Mouse (Mus musculus) forebrain, embryonic 10.5 days (tissue): Measurements from ENCODE around the gene Taf5. TPM values are rescaled to one million over a fixed set of nuclear protein-coding genes. Genes with fewer than 3 reads are reported as not detected.

Experiments used
- DNase-seq: peaks from one replicate; pipeline ENCODE4 v3.0.0-alpha.2; 2017; ENCODE audit warnings: low spot score; ENCODE audit errors: extremely low spot score
- H3K27ac ChIP-seq: fragments of 300-500 bp; sonication (generic); 2 replicates; pipeline ENCODE4 v1.5.1; 2016; ENCODE audit warnings: mild to moderate bottlenecking
- H3K27me3 ChIP-seq: fragments of 300-500 bp; sonication (generic); 2 replicates; pipeline ENCODE4 v1.6.1; 2016; ENCODE audit warnings: mild to moderate bottlenecking; ENCODE audit not compliant: poor library complexity, severe bottlenecking
- H3K36me3 ChIP-seq: fragments of 300-500 bp; sonication (generic); replicated peaks from 2 replicates; pipeline ENCODE4 v1.6.1; 2016; ENCODE audit warnings: mild to moderate bottlenecking, moderate library complexity
- H3K4me1 ChIP-seq: fragments of 300-500 bp; sonication (generic); 2 replicates; pipeline ENCODE4 v1.6.1; 2016
- H3K4me3 ChIP-seq: fragments of 300-500 bp; sonication (generic); 2 replicates; pipeline ENCODE4 v1.5.1; 2016; ENCODE audit warnings: mild to moderate bottlenecking, moderate library complexity
- H3K9me3 ChIP-seq: fragments of 300-500 bp; sonication (generic); 2 replicates; pipeline ENCODE4 v1.6.1; 2016; ENCODE audit warnings: mild to moderate bottlenecking, moderate library complexity
- WGBS: fragments of 180-500 bp; shearing (Covaris S2); methylation state at CpG from one replicate; pipeline ENCODE4 v1.1.7; 2016; 5-methylcytosine and 5-hydroxymethylcytosine counted together
- polyA plus RNA-seq: library from polyadenylated mRNA; unstranded; fragments of >200 nt; fragmentation: Nextera tagmentation; extraction: Ambion mirVana; gene quantifications from 2 replicates; pipeline ENCODE4 v1.2.1, GENCODE M21; 2016

Gene Taf5
- polyA plus RNA-seq, 1 experiment from 2014 or later, result 7.4 TPM

DNA sequence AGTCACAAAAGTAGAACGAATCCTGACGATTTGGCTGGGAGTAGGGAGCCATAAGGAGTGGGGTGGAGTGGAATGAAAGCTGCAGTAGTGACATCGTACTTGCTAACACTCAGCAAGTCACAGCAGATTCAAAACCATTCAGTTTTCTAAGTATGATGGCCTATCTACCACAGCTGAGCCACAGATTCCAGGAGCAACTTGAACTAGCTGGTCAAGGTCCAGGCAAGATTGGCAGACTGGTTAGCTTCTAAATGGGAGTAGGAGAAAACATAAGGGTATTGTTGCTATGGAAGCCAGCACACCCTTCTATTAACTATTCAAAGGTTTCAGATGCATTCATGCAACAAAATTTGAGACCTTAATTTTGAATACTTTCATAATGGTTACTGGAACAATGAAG is 20.7 kb downstream of the Taf5 start:
- DNase-seq, result no peak
- no peaks in the 10 kb centered on the region for H3K9me3 ChIP-seq
- H3K27me3 ChIP-seq, result no peaks in the 10 kb centered on the region
- H3K4me3 ChIP-seq, result no peak overlapping the region
- H3K4me1 ChIP-seq, result peaks cover 29% of the 10 kb centered on the region
- 93% methylated on average over 3 of the region's 3 CpGs for WGBS
- no peak overlapping the region for H3K27ac ChIP-seq
- H3K36me3 ChIP-seq, result peaks cover 59% of the 10 kb centered on the region

DNA sequence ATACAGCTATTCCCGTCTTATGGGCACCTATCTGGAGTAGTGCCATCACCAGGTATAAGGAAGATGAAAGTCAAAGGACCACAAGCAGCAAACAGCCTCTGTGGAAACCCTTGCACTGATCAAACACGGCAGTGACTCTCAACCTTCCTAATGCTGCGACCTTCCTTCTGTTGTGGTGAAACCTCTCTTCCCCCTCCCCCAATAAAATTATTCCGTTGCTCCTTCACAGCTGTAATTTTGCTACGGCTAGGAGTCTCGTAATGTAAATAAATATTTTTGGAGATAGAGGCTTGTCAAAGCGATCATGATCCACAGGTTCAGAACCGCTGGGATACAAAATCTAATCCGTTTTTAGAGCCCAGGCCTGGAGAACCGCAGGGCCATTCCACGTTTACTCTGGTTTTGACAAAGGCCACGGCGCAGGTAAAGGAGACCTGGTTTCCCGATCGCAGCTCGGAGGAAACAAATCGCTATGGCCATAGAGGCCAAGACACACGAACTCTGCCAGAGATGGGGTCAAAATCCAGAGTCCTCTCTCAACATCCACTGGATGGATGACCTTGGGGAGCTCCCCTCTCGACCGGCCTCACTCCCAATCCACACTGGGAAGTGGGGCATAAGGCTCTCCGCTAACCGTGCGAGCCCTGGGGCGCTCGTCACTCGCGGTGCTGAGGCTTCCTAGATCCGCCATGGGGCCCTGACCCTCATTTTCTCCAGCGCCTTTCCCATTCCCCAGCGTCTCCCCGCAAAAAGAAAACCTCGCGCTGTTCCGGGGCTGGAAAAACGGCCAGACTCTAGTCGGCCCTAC is 22.4 kb downstream of the Taf5 start:
- no peak for DNase-seq
- Histone ChIP-seq H3K4me1 (peaks cover 29% of the 10 kb centered on the region), H3K9me3 (no peaks in the 10 kb centered on the region), H3K27me3 (no peaks in the 10 kb centered on the region), H3K36me3 (peaks cover 59% of the 10 kb centered on the region), H3K4me3 (peak overlapping the region; percentile 89), H3K27ac (peak overlapping the region; percentile 91)
- whole genome bisulfite sequencing, result 3% methylated on average over 36 of the region's 36 CpGs

DNA sequence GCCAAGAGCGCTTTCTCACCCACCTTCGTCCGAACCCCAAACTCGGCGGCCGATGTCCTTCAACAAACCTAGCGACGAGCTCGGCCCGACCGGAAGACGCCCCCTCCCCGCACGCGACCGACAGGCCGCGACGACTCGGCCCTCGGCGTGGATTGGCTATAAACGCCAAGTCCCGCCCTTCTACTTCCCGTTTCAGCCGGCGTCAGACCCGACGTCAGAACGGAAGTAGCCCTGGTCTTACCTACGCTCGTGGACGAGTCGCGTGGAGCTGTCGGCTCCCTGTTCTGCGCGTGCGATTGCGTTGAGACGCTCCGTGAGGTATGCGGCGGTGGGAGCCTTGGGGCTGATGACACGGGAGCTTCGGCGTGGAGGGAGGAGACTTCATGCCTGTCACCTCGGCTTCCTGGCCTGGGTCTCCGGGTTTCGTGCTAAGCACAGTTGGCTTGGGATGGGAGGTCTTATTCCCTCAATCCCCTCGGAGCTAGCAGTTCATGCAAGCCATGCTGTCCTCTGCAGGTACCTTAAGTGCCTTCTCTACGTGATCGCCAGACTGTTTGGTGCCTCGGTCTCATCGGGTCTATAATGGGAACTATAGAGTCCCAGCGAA is 23.1 kb downstream of the Taf5 start, which contains the start of the genes Usmg5 and Pdcd11:
TSS of gene Usmg5 (minus strand) at position 98 of the 607 bp plus-strand sequence.
TSS of gene Pdcd11 (plus strand) at position 219 of the 607 bp plus-strand sequence.
- no peaks in the 10 kb centered on the region for H3K27me3 ChIP-seq
- peaks cover 29% of the 10 kb centered on the region for H3K4me1 ChIP-seq
- WGBS, result under 1% methylated on average over 56 of the region's 56 CpGs
- peak within 1 kb of the TSS; percentile 89 for H3K4me3 ChIP-seq
- peak within 1 kb of the TSS; percentile 91 for H3K27ac ChIP-seq
- DNase-seq, result peak; percentile 97
- peaks cover 59% of the 10 kb centered on the region for H3K36me3 ChIP-seq
- no peaks in the 10 kb centered on the region for H3K9me3 ChIP-seq

DNA sequence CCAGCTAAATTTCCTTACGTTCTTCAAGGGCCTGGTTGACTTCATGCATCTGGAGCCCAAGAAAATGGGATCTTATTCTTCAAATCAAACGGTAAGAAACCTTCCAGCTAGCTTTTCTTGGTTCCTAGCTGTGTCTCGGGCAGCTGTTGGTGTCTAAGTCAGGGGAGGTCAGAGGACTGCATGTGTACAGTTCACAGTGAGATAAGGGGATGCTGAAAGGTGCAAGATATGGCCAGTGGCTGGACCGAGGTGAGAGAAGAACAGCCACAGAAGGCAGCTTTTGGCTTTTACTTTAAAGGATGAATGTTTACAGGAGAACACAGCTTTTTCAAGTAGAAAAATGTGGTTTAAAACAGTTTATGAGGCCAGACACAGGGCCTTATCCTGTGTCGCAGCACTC is 33.5 kb downstream of the Taf5 start:
- Histone ChIP-seq H3K27me3 (no peaks in the 10 kb centered on the region), H3K27ac (no peak overlapping the region), H3K9me3 (no peaks in the 10 kb centered on the region), H3K4me1 (no peaks in the 10 kb centered on the region), H3K36me3 (peaks cover 100% of the 10 kb centered on the region), H3K4me3 (no peak overlapping the region)
- 95% methylated on average over 5 of the region's 5 CpGs for WGBS
- DNase-seq, result no peak

DNA sequence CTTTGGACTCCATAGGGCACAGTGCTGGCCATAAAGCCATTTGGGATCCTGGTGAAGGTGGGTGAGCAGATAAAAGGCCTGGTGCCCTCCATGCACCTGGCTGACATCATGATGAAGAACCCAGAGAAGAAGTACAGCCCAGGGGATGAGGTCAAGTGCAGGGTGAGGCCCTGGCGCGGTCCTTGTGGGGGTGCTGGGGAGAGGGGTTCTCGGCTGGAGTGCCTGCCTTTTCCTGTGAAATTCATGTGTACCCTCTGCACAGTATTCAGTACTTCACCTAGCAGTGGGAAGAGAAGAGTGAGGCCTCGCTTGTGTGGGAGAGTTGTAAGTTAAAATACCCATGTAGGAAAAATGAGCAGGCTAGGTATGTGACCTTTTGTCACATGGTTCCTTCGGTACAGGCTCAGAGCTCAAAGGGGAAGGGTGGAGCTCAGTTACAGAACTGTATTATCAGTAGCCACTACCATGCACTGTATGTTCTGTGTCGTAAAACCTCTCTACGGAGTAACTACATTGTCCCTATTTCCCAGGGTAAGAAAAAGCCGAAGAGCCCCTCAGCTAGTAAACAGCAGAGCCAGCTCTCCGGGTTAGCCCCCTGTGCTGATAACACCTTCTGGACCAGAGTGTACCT is 37.2 kb downstream of the Taf5 start:
- H3K4me3 ChIP-seq, result no peak overlapping the region
- H3K27ac ChIP-seq, result no peak overlapping the region
- 93% methylated on average over 9 of the region's 9 CpGs for WGBS
- no peaks in the 10 kb centered on the region for H3K9me3 ChIP-seq
- DNase-seq, result no peak
- no peaks in the 10 kb centered on the region for H3K4me1 ChIP-seq
- peaks cover 100% of the 10 kb centered on the region for H3K36me3 ChIP-seq
- no peaks in the 10 kb centered on the region for H3K27me3 ChIP-seq

DNA sequence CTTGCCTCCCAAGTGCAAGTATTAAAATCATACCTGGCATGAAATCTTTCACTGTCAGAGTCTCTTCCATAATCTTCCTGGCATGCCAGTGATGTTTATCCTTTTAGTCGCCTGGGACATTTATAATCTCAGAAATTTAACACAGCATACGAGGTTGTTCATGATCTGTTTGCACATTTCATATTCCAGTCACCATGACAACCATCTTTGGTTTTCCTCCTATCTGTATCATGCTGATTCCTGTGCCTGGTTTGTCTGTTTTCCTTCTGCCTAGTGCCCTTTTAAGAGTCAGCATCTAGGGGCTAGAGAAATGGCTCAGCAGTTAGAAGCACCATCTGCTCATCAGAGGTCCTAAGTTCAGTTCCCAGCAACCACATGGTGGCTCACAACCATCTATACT is 51.1 kb downstream of the Taf5 start:
- no peak for DNase-seq
- Histone ChIP-seq H3K9me3 (no peaks in the 10 kb centered on the region), H3K4me1 (no peaks in the 10 kb centered on the region), H3K27me3 (no peaks in the 10 kb centered on the region), H3K4me3 (no peak overlapping the region), H3K27ac (no peak overlapping the region), H3K36me3 (peaks cover 93% of the 10 kb centered on the region)
- WGBS, result 91% methylated on average over 2 of the region's 2 CpGs

DNA sequence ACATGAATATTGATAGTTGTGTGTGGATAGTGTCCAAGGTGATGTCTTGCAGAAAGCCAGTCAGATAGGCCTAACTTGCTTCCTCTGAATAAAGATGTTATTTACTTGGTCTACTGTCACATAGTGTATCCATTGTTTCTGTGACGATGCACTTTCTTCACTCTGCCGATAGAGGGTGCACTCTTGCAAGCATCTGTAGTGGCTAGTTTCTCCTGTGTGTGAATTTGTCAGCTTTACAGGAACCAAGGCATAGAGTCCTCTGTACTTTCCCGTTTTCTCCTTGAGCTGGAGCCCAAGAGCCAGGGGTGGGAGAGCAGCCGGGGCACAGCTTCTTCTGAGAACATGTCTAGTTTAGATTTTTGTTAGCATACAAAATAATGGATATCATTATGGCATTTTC is 53.5 kb downstream of the Taf5 start:
- Histone ChIP-seq H3K27ac (no peak overlapping the region), H3K9me3 (no peaks in the 10 kb centered on the region), H3K27me3 (no peaks in the 10 kb centered on the region), H3K36me3 (peaks cover 93% of the 10 kb centered on the region), H3K4me1 (no peaks in the 10 kb centered on the region), H3K4me3 (no peak overlapping the region)
- WGBS, result 48% methylated on average over 4 of the region's 4 CpGs
- no peak for DNase-seq

DNA sequence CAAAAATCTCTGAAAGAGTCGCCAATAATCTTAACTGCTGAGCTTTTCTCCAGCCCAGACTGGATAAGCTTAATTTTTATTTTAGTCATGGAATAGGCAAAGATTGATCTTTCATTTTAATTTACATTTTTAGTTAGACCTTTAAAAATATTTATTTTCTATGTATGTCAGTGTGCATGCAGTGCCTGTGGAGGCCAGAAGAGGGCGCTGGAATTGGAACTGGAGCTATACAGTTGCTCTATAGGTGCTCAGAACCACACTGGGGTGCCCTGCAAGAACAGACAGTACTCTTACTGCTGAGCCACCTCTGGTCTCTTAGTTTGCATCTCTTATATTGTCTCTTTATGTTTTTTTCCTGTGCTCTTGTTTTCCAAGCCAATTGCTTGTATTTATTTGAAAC is 55.3 kb downstream of the Taf5 start:
- no peak for DNase-seq
- no peaks in the 10 kb centered on the region for H3K4me1 ChIP-seq
- no peaks in the 10 kb centered on the region for H3K9me3 ChIP-seq
- H3K27ac ChIP-seq, result no peak overlapping the region
- H3K27me3 ChIP-seq, result no peaks in the 10 kb centered on the region
- WGBS, result 24% methylated on average over 2 of the region's 2 CpGs
- H3K4me3 ChIP-seq, result no peak overlapping the region
- H3K36me3 ChIP-seq, result peaks cover 93% of the 10 kb centered on the region

DNA sequence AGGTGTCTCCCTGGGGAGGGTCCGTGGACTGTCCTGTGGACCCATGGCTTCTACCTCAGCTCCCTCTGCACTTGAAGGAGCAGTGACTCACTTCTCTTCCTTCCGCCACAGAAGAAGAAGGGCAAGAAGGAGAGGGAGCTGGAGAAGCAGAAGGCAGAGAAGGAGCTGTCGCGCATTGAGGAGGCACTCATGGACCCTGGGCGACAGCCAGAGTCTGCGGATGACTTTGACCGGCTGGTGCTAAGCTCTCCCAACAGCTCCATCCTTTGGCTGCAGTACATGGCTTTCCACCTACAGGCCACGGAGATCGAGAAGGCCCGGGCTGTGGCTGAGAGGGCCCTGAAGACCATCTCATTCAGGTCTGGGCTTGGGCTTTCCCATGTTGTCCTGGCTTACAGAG is 60.6 kb downstream of the Taf5 start:
- DNase-seq, result no peak
- Histone ChIP-seq H3K9me3 (no peaks in the 10 kb centered on the region), H3K4me1 (no peaks in the 10 kb centered on the region), H3K27me3 (no peaks in the 10 kb centered on the region), H3K36me3 (peaks cover 98% of the 10 kb centered on the region), H3K4me3 (no peak overlapping the region), H3K27ac (no peak overlapping the region)
- 95% methylated on average over 10 of the region's 10 CpGs for WGBS

DNA sequence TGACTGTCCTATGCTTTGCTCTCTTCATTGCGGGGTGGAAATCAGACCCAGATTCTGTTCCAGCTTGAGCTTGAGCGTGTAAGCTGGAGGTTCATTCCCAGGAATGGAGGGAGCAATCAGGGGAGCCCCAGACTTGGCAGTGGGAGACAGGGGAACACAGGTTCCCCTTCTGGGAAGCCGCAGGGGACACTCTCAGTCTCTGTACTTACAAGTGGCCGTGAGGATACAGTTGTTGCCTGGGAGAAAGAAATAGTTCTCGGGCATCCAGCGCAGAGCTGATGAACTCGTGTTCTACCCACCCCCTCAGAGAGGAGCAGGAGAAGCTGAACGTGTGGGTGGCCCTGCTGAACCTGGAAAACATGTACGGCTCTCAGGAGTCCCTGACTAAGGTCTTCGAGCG is 61.3 kb downstream of the Taf5 start:
- Histone ChIP-seq H3K9me3 (no peaks in the 10 kb centered on the region), H3K36me3 (peaks cover 97% of the 10 kb centered on the region), H3K4me3 (no peak overlapping the region), H3K27ac (no peak overlapping the region), H3K4me1 (no peaks in the 10 kb centered on the region), H3K27me3 (no peaks in the 10 kb centered on the region)
- no peak for DNase-seq
- WGBS, result 95% methylated on average over 11 of the region's 11 CpGs

DNA sequence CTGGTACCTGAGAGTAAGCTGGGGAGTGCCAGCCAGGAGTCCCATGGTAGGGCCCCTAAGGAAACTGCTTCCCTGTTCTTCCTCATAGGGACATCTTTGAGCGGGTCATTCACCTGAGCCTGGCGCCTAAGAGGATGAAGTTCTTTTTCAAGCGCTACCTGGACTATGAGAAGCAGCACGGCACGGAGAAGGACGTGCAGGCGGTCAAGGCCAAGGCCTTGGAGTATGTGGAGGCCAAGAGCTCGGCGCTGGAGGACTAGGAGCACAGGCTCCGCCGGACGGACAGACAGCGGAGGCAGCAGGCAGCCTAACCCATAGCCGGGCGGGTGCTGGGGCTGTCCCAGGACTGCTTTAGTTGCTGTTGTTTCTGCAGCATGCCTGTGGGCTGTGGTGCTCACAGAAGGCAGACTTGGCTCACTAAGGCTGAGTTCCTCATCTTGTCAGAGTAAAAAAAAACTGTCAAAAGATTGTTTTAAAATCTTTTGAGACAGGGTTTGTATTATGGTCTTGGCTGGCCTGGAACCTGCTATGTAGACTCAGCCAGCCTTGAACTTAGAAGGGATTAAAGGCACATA is 63.1 kb downstream of the Taf5 start:
- H3K4me3 ChIP-seq, result no peak overlapping the region
- peaks cover 79% of the 10 kb centered on the region for H3K36me3 ChIP-seq
- H3K27ac ChIP-seq, result no peak overlapping the region
- no peaks in the 10 kb centered on the region for H3K9me3 ChIP-seq
- no peak for DNase-seq
- 96% methylated on average over 15 of the region's 15 CpGs for WGBS
- H3K4me1 ChIP-seq, result no peaks in the 10 kb centered on the region
- H3K27me3 ChIP-seq, result no peaks in the 10 kb centered on the region
